Mouse (Mus musculus) kidney, adult 2 months (tissue): Measurements from ENCODE around the gene Chml.

ENCODE experiments used
- CTCF ChIP-seq: fragments of 200-500 bp; conservative IDR thresholded peaks from 2 replicates; pipeline ENCODE4 v1.5.1; 2011; ENCODE audit warnings: low read depth, mild to moderate bottlenecking, control low read depth, low read length, moderate library complexity, mixed read lengths; ENCODE audit not compliant: insufficient read depth, insufficient read length
- POLR2A ChIP-seq: fragments of 200-500 bp; IDR thresholded peaks from one replicate; pipeline ENCODE4 v1.6.1; 2011; ENCODE audit warnings: low read depth, low read length, control low read depth

- TF ChIP-seq CTCF, result no peak
- TF ChIP-seq POLR2A, result no peak
Measured at GRCm38 (mm10) chr1:175637677-175638076, 55.0 kb downstream of the Chml start.
